Mouse (Mus musculus): Measurements from ENCODE around the gene Tssk1. TPM values are rescaled to one million over a fixed set of nuclear protein-coding genes. Genes with fewer than 3 reads are reported as not detected.

The Tssk1 gene
- polyA plus RNA-seq (2015; fragmentation: Illumina TruSeq; extraction: RNeasy Lipid Tissue Mini Kit (QIAGEN cat#74804); ENCODE audit: insufficient read depth, low read depth, low replicate concordance) = not detected

GRCm38 (mm10) chr16:17893923-17894322 is at the start of gene Tssk1:
Gene Tssk1 (plus strand): TSS chr16:17894223.

GRCm38 (mm10) chr16:17891567-17891959 is 2.5 kb upstream of the Tssk1 start, which contains the start of gene Gm20518:
Gene Gm20518 (minus strand): TSS chr16:17891671.

GRCm38 (mm10) chr16:17898462-17898861 is 4.4 kb downstream of the Tssk1 start, which contains the start of the genes Dgcr2 and Tssk2:
Gene Dgcr2 (minus strand): TSS chr16:17898562.
Gene Tssk2 (plus strand): TSS chr16:17898637.

GRCm38 (mm10) chr16:17911052-17911595 is 17.1 kb downstream of the Tssk1 start, which contains the start of gene Ess2:
Gene Ess2 (minus strand): TSS chr16:17911348.

GRCm38 (mm10) chr16:17914307-17915249 is 20.6 kb downstream of the Tssk1 start, which contains the start of gene Gsc2:
Gene Gsc2 (minus strand): TSS chr16:17915059.

GRCm38 (mm10) chr16:17928087-17928580 is 34.1 kb downstream of the Tssk1 start, which contains the start of gene Slc25a1:
Gene Slc25a1 (minus strand): TSS chr16:17928219.

Other genes starting within 250 kb of the Tssk1 start
- gene Ccdc74a, start 247.8 kb upstream of the Tssk1 start, polyA plus RNA-seq (2015; fragmentation: Illumina TruSeq; extraction: RNeasy Lipid Tissue Mini Kit (QIAGEN cat#74804); ENCODE audit: insufficient read depth, low read depth, low replicate concordance) = not detected
- gene Med15, start 161.3 kb upstream of the Tssk1 start, polyA plus RNA-seq (2015; fragmentation: Illumina TruSeq; extraction: RNeasy Lipid Tissue Mini Kit (QIAGEN cat#74804); ENCODE audit: insufficient read depth, low read depth, low replicate concordance) = 16.9 TPM
- 11.5 TPM for gene Klhl22, start 134.6 kb upstream of the Tssk1 start, polyA plus RNA-seq (2015; fragmentation: Illumina TruSeq; extraction: RNeasy Lipid Tissue Mini Kit (QIAGEN cat#74804); ENCODE audit: insufficient read depth, low read depth, low replicate concordance)
- gene Scarf2, start 96.9 kb upstream of the Tssk1 start, polyA plus RNA-seq (2015; fragmentation: Illumina TruSeq; extraction: RNeasy Lipid Tissue Mini Kit (QIAGEN cat#74804); ENCODE audit: insufficient read depth, low read depth, low replicate concordance) = 5.3 TPM
- gene B830017H08Rik, start 61.1 kb upstream of the Tssk1 start, polyA plus RNA-seq (2015; fragmentation: Illumina TruSeq; extraction: RNeasy Lipid Tissue Mini Kit (QIAGEN cat#74804); ENCODE audit: insufficient read depth, low read depth, low replicate concordance) = 4.5 TPM
- 17.0 TPM for gene Car15, start 55.9 kb upstream of the Tssk1 start, polyA plus RNA-seq (2015; fragmentation: Illumina TruSeq; extraction: RNeasy Lipid Tissue Mini Kit (QIAGEN cat#74804); ENCODE audit: insufficient read depth, low read depth, low replicate concordance)
- 0.96 TPM for gene Gm20518, start 2.6 kb upstream of the Tssk1 start, polyA plus RNA-seq (2015; fragmentation: Illumina TruSeq; extraction: RNeasy Lipid Tissue Mini Kit (QIAGEN cat#74804); ENCODE audit: insufficient read depth, low read depth, low replicate concordance)
- gene Dgcr2, start 4.3 kb downstream of the Tssk1 start, polyA plus RNA-seq (2015; fragmentation: Illumina TruSeq; extraction: RNeasy Lipid Tissue Mini Kit (QIAGEN cat#74804); ENCODE audit: insufficient read depth, low read depth, low replicate concordance) = 14.2 TPM
- gene Tssk2, start 4.4 kb downstream of the Tssk1 start, polyA plus RNA-seq (2015; fragmentation: Illumina TruSeq; extraction: RNeasy Lipid Tissue Mini Kit (QIAGEN cat#74804); ENCODE audit: insufficient read depth, low read depth, low replicate concordance) = not detected
- gene Ess2, start 17.1 kb downstream of the Tssk1 start, polyA plus RNA-seq (2015; fragmentation: Illumina TruSeq; extraction: RNeasy Lipid Tissue Mini Kit (QIAGEN cat#74804); ENCODE audit: insufficient read depth, low read depth, low replicate concordance) = 8.3 TPM
- gene Gsc2, start 20.8 kb downstream of the Tssk1 start, polyA plus RNA-seq (2015; fragmentation: Illumina TruSeq; extraction: RNeasy Lipid Tissue Mini Kit (QIAGEN cat#74804); ENCODE audit: insufficient read depth, low read depth, low replicate concordance) = not detected
- 21.8 TPM for gene Slc25a1, start 34.0 kb downstream of the Tssk1 start, polyA plus RNA-seq (2015; fragmentation: Illumina TruSeq; extraction: RNeasy Lipid Tissue Mini Kit (QIAGEN cat#74804); ENCODE audit: insufficient read depth, low read depth, low replicate concordance)
- gene Vpreb2, start 86.2 kb downstream of the Tssk1 start, polyA plus RNA-seq (2015; fragmentation: Illumina TruSeq; extraction: RNeasy Lipid Tissue Mini Kit (QIAGEN cat#74804); ENCODE audit: insufficient read depth, low read depth, low replicate concordance) = not detected
- gene Dgcr6, start 158.6 kb downstream of the Tssk1 start, polyA plus RNA-seq (2015; fragmentation: Illumina TruSeq; extraction: RNeasy Lipid Tissue Mini Kit (QIAGEN cat#74804); ENCODE audit: insufficient read depth, low read depth, low replicate concordance) = 22.8 TPM
- 19.4 TPM for gene Prodh, start 196.0 kb downstream of the Tssk1 start, polyA plus RNA-seq (2015; fragmentation: Illumina TruSeq; extraction: RNeasy Lipid Tissue Mini Kit (QIAGEN cat#74804); ENCODE audit: insufficient read depth, low read depth, low replicate concordance)
- gene Rtn4r, start 233.4 kb downstream of the Tssk1 start, polyA plus RNA-seq (2015; fragmentation: Illumina TruSeq; extraction: RNeasy Lipid Tissue Mini Kit (QIAGEN cat#74804); ENCODE audit: insufficient read depth, low read depth, low replicate concordance) = 0.85 TPM

All from pancreas, adult 10 weeks (tissue).